Mouse (Mus musculus): ENCODE measurements around the gene Mob3a.
A peak's percentile ranks its signal among the peaks of the same experiment; 100 is the strongest.

Gene Mob3a

GRCm38 (mm10) chr10:80676198-80676928 is 25.4 kb downstream of the Mob3a start:
- Histone ChIP-seq H3K27me3 (ENCODE audit: control insufficient read depth, insufficient read depth, low read length, poor library complexity, severe bottlenecking) (no peaks in the 10 kb centered on the region), H3K36me3 (ENCODE audit: control insufficient read depth, insufficient read depth, low read length, poor library complexity, severe bottlenecking) (peaks cover 8% of the 10 kb centered on the region)
- DNase-seq (ENCODE audit: low read depth, low spot score) = peak; percentile 100

GRCm38 (mm10) chr10:80675405-80676197 is 26.2 kb downstream of the Mob3a start:
- Histone ChIP-seq H3K36me3 (ENCODE audit: control insufficient read depth, insufficient read depth, low read length, poor library complexity, severe bottlenecking) (peaks cover 11% of the 10 kb centered on the region), H3K27me3 (ENCODE audit: control insufficient read depth, insufficient read depth, low read length, poor library complexity, severe bottlenecking) (no peaks in the 10 kb centered on the region)
- peak; percentile 32 for DNase-seq (ENCODE audit: low read depth, low spot score)

- Histone ChIP-seq H3K36me3 (ENCODE audit: control insufficient read depth, insufficient read depth, low read length, poor library complexity, severe bottlenecking) (peaks cover 11% of the 10 kb centered on the region), H3K27me3 (ENCODE audit: control insufficient read depth, insufficient read depth, low read length, poor library complexity, severe bottlenecking) (no peaks in the 10 kb centered on the region)
- DNase-seq (ENCODE audit: low read depth, low spot score) = no peak
Observed at GRCm38 (mm10) chr10:80674851-80675404, 26.8 kb downstream of the Mob3a start.

- DNase-seq (ENCODE audit: low read depth, low spot score) = no peak
- H3K36me3 ChIP-seq (ENCODE audit: control insufficient read depth, insufficient read depth, low read length, poor library complexity, severe bottlenecking) = peaks cover 13% of the 10 kb centered on the region
Observed at GRCm38 (mm10) chr10:80674161-80674711, 27.5 kb downstream of the Mob3a start.

GRCm38 (mm10) chr10:80673690-80674089 is 28.1 kb downstream of the Mob3a start:
- DNase-seq (ENCODE audit: low read depth, low spot score) = no peak
- Histone ChIP-seq H3K36me3 (ENCODE audit: control insufficient read depth, insufficient read depth, low read length, poor library complexity, severe bottlenecking) (peaks cover 16% of the 10 kb centered on the region), H3K27me3 (ENCODE audit: control insufficient read depth, insufficient read depth, low read length, poor library complexity, severe bottlenecking) (no peaks in the 10 kb centered on the region)

More at GRCm38 (mm10) chr10:80674161-80674711, 27.5 kb downstream of the Mob3a start:
- H3K27me3 ChIP-seq (ENCODE audit: control insufficient read depth, insufficient read depth, low read length, poor library complexity, severe bottlenecking) = no peaks in the 10 kb centered on the region

GRCm38 (mm10) chr10:80671936-80672690 is 29.7 kb downstream of the Mob3a start:
- Histone ChIP-seq H3K36me3 (ENCODE audit: control insufficient read depth, insufficient read depth, low read length, poor library complexity, severe bottlenecking) (peaks cover 24% of the 10 kb centered on the region), H3K27me3 (ENCODE audit: control insufficient read depth, insufficient read depth, low read length, poor library complexity, severe bottlenecking) (no peaks in the 10 kb centered on the region)
- no peak for DNase-seq (ENCODE audit: low read depth, low spot score)

- H3K27me3 ChIP-seq (ENCODE audit: control insufficient read depth, insufficient read depth, low read length, poor library complexity, severe bottlenecking) = no peaks in the 10 kb centered on the region
- H3K36me3 ChIP-seq (ENCODE audit: control insufficient read depth, insufficient read depth, low read length, poor library complexity, severe bottlenecking) = peaks cover 32% of the 10 kb centered on the region
- no peak for DNase-seq (ENCODE audit: low read depth, low spot score)
Observed at GRCm38 (mm10) chr10:80671251-80671650, 30.5 kb downstream of the Mob3a start.

GRCm38 (mm10) chr10:80670531-80670930 is 31.2 kb downstream of the Mob3a start:
- Histone ChIP-seq H3K36me3 (ENCODE audit: control insufficient read depth, insufficient read depth, low read length, poor library complexity, severe bottlenecking) (peaks cover 35% of the 10 kb centered on the region), H3K27me3 (ENCODE audit: control insufficient read depth, insufficient read depth, low read length, poor library complexity, severe bottlenecking) (no peaks in the 10 kb centered on the region)
- no peak for DNase-seq (ENCODE audit: low read depth, low spot score)

- peak; percentile 38 for DNase-seq (ENCODE audit: low read depth, low spot score)
- H3K36me3 ChIP-seq (ENCODE audit: control insufficient read depth, insufficient read depth, low read length, poor library complexity, severe bottlenecking) = peaks cover 36% of the 10 kb centered on the region
- no peaks in the 10 kb centered on the region for H3K27me3 ChIP-seq (ENCODE audit: control insufficient read depth, insufficient read depth, low read length, poor library complexity, severe bottlenecking)
Observed at GRCm38 (mm10) chr10:80669737-80670485, 31.9 kb downstream of the Mob3a start.

GRCm38 (mm10) chr10:80669018-80669417 is 32.8 kb downstream of the Mob3a start:
- Histone ChIP-seq H3K27me3 (ENCODE audit: control insufficient read depth, insufficient read depth, low read length, poor library complexity, severe bottlenecking) (no peaks in the 10 kb centered on the region), H3K36me3 (ENCODE audit: control insufficient read depth, insufficient read depth, low read length, poor library complexity, severe bottlenecking) (peaks cover 36% of the 10 kb centered on the region)
- DNase-seq (ENCODE audit: low read depth, low spot score) = no peak

GRCm38 (mm10) chr10:80668614-80669013 is 33.2 kb downstream of the Mob3a start:
- H3K27me3 ChIP-seq (ENCODE audit: control insufficient read depth, insufficient read depth, low read length, poor library complexity, severe bottlenecking) = no peaks in the 10 kb centered on the region
- DNase-seq (ENCODE audit: low read depth, low spot score) = peak; percentile 36
- peaks cover 36% of the 10 kb centered on the region for H3K36me3 ChIP-seq (ENCODE audit: control insufficient read depth, insufficient read depth, low read length, poor library complexity, severe bottlenecking)

GRCm38 (mm10) chr10:80666837-80667412 is 34.9 kb downstream of the Mob3a start:
- DNase-seq (ENCODE audit: low read depth, low spot score) = no peak
- peaks cover 33% of the 10 kb centered on the region for H3K36me3 ChIP-seq (ENCODE audit: control insufficient read depth, insufficient read depth, low read length, poor library complexity, severe bottlenecking)
- no peaks in the 10 kb centered on the region for H3K27me3 ChIP-seq (ENCODE audit: control insufficient read depth, insufficient read depth, low read length, poor library complexity, severe bottlenecking)

- no peak for DNase-seq (ENCODE audit: low read depth, low spot score)
- H3K27me3 ChIP-seq (ENCODE audit: control insufficient read depth, insufficient read depth, low read length, poor library complexity, severe bottlenecking) = no peaks in the 10 kb centered on the region
- H3K36me3 ChIP-seq (ENCODE audit: control insufficient read depth, insufficient read depth, low read length, poor library complexity, severe bottlenecking) = peaks cover 27% of the 10 kb centered on the region
Observed at GRCm38 (mm10) chr10:80665981-80666733, 35.6 kb downstream of the Mob3a start.

Measured in splenic B cell, adult 2 months (primary cell).